Mouse (Mus musculus) midbrain, embryonic 13.5 days (tissue): ENCODE data around the gene Vwa2. TPM values are rescaled to one million over a fixed set of nuclear protein-coding genes. Genes with fewer than 3 reads are reported as not detected.

Experiments used
- ATAC-seq: fragments of 200-750 bp; cut with Nextera tagmentation; 2 replicates; pipeline ENCODE4 v1.8.0; 2017; ENCODE audit warnings: mild to moderate bottlenecking, moderate TSS enrichment, moderate library complexity
- H3K27ac ChIP-seq: fragments of 300-500 bp; sonication (generic); 2 replicates; pipeline ENCODE4 v1.5.1; 2015; ENCODE audit warnings: inconsistent platforms, mild to moderate bottlenecking, moderate library complexity
- H3K27me3 ChIP-seq: fragments of 300-500 bp; sonication (generic); 2 replicates; pipeline ENCODE4 v1.6.1; 2015; ENCODE audit warnings: mild to moderate bottlenecking, inconsistent platforms
- H3K36me3 ChIP-seq: fragments of 300-500 bp; sonication (generic); 2 replicates; pipeline ENCODE4 v1.6.1; 2015; ENCODE audit warnings: mild to moderate bottlenecking, inconsistent platforms
- H3K4me1 ChIP-seq: fragments of 300-500 bp; sonication (generic); replicated peaks from 2 replicates; pipeline ENCODE4 v1.6.1; 2015; ENCODE audit warnings: inconsistent platforms
- H3K4me2 ChIP-seq: fragments of 300-500 bp; sonication (generic); replicated peaks from 2 replicates; pipeline ENCODE4 v1.6.1; 2015; ENCODE audit warnings: moderate library complexity, mild to moderate bottlenecking, inconsistent platforms
- H3K4me3 ChIP-seq: fragments of 300-500 bp; sonication (generic); replicated peaks from 2 replicates; pipeline ENCODE4 v1.5.1; 2015; ENCODE audit warnings: mild to moderate bottlenecking, inconsistent platforms
- H3K9ac ChIP-seq: fragments of 300-500 bp; sonication (generic); replicated peaks from 2 replicates; pipeline ENCODE4 v1.6.1; 2015; ENCODE audit warnings: mild to moderate bottlenecking, inconsistent platforms
- H3K9me3 ChIP-seq: fragments of 300-500 bp; sonication (generic); 2 replicates; pipeline ENCODE4 v1.6.1; 2016; ENCODE audit warnings: mild to moderate bottlenecking, inconsistent platforms
- WGBS: fragments of 180-500 bp; shearing (Covaris S2); methylation state at CpG from one replicate; pipeline ENCODE4 v1.1.7; 2015; 5-methylcytosine and 5-hydroxymethylcytosine counted together
- polyA plus RNA-seq: library from polyadenylated mRNA; unstranded; fragments of >200 nt; fragmentation: Nextera tagmentation; extraction: Ambion mirVana; gene quantifications from 2 replicates; pipeline ENCODE4 v1.2.1, GENCODE M21; 2015

Gene Vwa2
- polyA plus RNA-seq, 1 experiment from 2014 or later = 0.36 TPM

DNA sequence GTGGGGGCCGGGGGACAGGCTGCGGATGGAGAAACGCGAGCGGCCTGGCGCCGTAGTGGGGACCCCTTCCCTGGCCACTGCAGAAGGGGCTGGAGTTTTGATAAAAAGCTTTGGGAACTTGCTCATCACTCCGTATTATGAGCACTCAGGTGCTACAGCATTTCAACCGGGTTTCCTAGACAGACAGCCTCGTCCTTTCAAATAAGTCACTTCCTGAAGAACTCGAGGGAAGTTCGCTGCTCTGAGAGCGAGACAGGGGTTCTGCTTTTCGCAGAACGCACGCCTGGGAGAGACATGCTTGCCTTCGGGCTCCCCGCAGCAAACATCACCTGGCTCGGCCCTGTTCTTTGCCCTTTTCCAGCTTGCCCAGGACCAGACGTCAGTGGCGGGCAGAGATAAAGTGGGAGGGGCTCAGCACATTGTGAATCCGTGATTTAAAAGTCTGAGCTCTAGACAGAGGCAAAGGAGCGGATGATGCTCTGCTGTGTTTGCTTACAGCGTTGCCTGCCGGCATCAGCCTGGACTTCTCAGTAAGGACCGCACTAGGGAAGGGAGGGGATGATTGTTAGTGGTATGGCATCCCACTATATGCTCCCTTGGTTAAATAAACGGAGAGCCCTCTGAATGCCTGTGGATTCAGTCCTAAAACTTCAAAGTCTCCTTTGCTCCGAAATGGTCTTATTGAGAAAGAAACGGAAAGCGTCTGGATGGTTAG lies 709 bp downstream of the Vwa2 start:
- H3K36me3 ChIP-seq = no peaks in the 10 kb centered on the region
- 0 out of 2 replicates have a peak, but pooled peaks have one; percentile 48 for ATAC-seq
- peak overlapping the region; percentile 52 for H3K4me3 ChIP-seq
- H3K4me1 ChIP-seq = peaks cover 14% of the 10 kb centered on the region
- peak overlapping the region; percentile 61 for H3K9ac ChIP-seq
- WGBS = 9% methylated on average over 30 of the region's 30 CpGs
- H3K9me3 ChIP-seq = no peaks in the 10 kb centered on the region
- peak overlapping the region; percentile 96 for H3K4me2 ChIP-seq
- H3K27ac ChIP-seq = no peak overlapping the region
- peaks cover 62% of the 10 kb centered on the region for H3K27me3 ChIP-seq

DNA sequence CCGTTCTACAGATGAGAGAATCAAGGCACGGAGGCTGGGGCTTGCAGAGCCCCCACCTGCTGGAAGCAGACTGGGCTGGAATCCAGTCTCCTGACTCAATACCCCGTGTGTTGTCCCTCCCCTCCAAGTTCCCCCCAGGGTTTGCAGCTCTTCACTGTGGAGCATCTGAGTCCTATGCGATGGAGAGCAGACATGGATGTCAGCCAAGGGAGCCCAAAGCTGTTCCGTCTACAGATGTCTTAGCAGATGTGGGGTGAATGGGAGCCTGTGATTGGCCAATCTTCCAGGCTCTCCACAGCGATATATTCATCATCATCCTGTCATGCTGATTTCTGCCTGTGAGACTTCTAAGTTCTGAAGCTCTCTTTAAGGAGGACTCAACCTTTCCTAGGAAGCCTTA lies 3.3 kb downstream of the Vwa2 start:
- peaks cover 14% of the 10 kb centered on the region for H3K4me1 ChIP-seq
- H3K27me3 ChIP-seq = peaks cover 50% of the 10 kb centered on the region
- WGBS = 76% methylated on average over 6 of the region's 6 CpGs
- no peaks in the 10 kb centered on the region for H3K36me3 ChIP-seq
- H3K9me3 ChIP-seq = no peaks in the 10 kb centered on the region
- H3K4me2 ChIP-seq = no peak overlapping the region
- ATAC-seq = no peak
- H3K27ac ChIP-seq = no peak overlapping the region
- no peak overlapping the region for H3K9ac ChIP-seq
- H3K4me3 ChIP-seq = no peak overlapping the region

DNA sequence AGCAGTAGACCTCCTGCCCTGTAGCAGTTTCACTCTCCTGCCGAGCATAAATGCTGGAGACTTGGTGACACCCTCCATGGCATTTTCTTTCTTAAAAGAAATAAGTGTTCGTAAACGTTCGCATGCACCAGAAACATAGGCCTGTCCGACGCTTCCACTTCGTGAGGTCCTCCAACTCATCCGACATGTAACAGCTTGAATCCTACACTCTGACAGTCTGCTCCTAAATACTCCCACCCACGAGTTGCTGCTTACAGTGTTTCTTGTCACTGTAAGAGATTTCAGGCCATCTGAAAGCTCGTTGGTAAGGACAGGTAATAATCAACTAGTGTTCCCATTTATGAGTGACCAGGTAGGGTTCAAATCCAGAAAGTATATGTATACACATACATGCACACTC lies 13.8 kb downstream of the Vwa2 start:
- peaks cover 6% of the 10 kb centered on the region for H3K4me1 ChIP-seq
- 83% methylated on average over 10 of the region's 10 CpGs for WGBS
- H3K4me2 ChIP-seq = no peak overlapping the region
- H3K4me3 ChIP-seq = no peak overlapping the region
- H3K36me3 ChIP-seq = no peaks in the 10 kb centered on the region
- ATAC-seq = no peak
- no peaks in the 10 kb centered on the region for H3K27me3 ChIP-seq
- H3K27ac ChIP-seq = no peak overlapping the region
- H3K9ac ChIP-seq = no peak overlapping the region
- no peaks in the 10 kb centered on the region for H3K9me3 ChIP-seq

DNA sequence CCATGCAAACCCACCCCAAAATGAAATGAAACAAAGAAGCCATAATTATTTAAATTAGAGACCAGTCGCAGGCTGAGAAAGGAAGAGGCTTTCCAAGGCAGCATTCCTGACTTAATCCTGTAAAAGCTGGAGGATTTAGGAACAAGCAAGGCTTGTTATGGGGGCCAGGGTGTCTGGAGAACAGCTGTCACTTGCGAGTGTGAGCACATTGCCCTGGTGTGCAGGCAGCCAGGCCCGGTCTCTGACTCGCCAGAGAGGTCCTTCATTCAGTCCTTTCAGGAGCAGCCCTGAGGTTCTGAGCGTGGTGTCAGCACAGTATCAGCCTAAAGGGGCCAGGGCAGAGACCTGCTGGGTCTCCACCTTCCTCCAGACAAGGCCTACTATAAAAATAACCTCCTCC lies 14.6 kb downstream of the Vwa2 start:
- H3K27me3 ChIP-seq = no peaks in the 10 kb centered on the region
- peaks cover 6% of the 10 kb centered on the region for H3K4me1 ChIP-seq
- H3K4me3 ChIP-seq = no peak overlapping the region
- H3K9ac ChIP-seq = no peak overlapping the region
- no peaks in the 10 kb centered on the region for H3K36me3 ChIP-seq
- 27% methylated on average over 5 of the region's 5 CpGs for WGBS
- no peak for ATAC-seq
- H3K9me3 ChIP-seq = no peaks in the 10 kb centered on the region
- no peak overlapping the region for H3K4me2 ChIP-seq
- no peak overlapping the region for H3K27ac ChIP-seq

DNA sequence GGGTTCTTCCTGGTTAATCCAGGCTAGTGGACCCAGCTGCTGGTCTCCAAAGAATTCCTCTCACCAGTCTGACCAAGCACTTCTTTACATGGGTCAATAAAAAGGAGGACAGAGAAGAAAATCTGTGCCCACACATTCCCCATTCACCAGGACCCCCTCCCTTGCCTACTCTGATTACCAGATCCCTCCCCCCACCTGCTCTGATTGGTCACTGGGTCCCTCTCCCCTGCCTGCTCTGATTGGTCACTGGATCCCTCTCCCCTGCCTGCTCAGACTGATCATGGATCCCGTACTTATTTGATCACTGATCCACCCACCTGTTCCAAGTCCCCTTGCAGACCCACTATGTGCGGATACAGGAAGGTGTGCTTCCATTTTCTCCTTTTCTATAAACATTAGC lies 17.4 kb downstream of the Vwa2 start:
- Histone ChIP-seq H3K27me3 (no peaks in the 10 kb centered on the region), H3K36me3 (no peaks in the 10 kb centered on the region), H3K4me3 (no peak overlapping the region), H3K4me2 (no peak overlapping the region), H3K27ac (no peak overlapping the region), H3K9me3 (no peaks in the 10 kb centered on the region), H3K4me1 (peaks cover 6% of the 10 kb centered on the region), H3K9ac (no peak overlapping the region)
- 0 out of 2 replicates have a peak, but pooled peaks have one; percentile 24 for ATAC-seq
- WGBS = 47% methylated on average over 2 of the region's 2 CpGs

DNA sequence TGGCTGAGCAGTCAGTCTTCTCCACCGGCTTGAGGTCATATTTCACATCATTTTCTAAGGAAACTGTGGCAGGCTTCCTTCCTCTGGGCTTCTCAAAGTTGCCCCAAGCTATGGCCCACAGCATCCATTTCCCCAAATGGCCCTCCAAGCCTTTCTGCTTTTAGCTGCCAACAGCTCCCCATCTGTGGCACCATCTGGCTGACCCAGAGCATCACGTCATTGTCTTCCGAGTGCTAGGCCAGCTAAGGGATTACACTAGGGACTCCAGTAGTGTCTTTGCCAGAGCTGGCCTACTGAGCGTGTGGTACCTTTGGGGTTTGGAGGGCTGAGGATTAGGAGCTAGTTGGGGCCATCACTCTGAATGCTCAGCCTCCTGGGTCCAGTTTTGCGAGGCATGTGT lies 18.5 kb downstream of the Vwa2 start:
- no peaks in the 10 kb centered on the region for H3K27me3 ChIP-seq
- no peaks in the 10 kb centered on the region for H3K9me3 ChIP-seq
- no peak overlapping the region for H3K4me2 ChIP-seq
- no peak overlapping the region for H3K4me3 ChIP-seq
- no peak for ATAC-seq
- H3K4me1 ChIP-seq = peaks cover 6% of the 10 kb centered on the region
- H3K27ac ChIP-seq = no peak overlapping the region
- 78% methylated on average over 5 of the region's 5 CpGs for WGBS
- no peak overlapping the region for H3K9ac ChIP-seq
- no peaks in the 10 kb centered on the region for H3K36me3 ChIP-seq

DNA sequence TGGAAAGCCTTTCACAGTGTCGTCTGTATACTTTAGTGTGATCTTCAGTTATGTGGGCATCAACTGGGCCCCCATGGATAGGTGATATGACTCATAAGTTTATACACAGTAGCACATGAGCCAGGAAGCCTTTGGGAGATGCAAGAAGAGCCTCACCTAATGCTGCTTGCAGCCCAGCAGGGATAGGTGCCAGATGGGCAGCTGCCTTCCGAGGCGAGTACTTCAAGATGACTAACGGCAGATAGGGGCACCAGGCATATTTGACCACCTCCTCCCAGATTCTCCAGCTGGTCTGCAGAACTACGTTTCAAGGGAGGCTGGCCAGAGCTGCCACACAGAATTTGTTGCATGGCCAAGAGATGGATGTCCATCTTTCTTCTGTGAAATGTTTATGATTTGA lies 19.3 kb downstream of the Vwa2 start:
- Histone ChIP-seq H3K27ac (no peak overlapping the region), H3K4me1 (peaks cover 9% of the 10 kb centered on the region), H3K4me3 (no peak overlapping the region), H3K36me3 (no peaks in the 10 kb centered on the region), H3K9ac (no peak overlapping the region), H3K9me3 (no peaks in the 10 kb centered on the region), H3K4me2 (no peak overlapping the region), H3K27me3 (no peaks in the 10 kb centered on the region)
- ATAC-seq = no peak
- WGBS = 85% methylated on average over 5 of the region's 5 CpGs

DNA sequence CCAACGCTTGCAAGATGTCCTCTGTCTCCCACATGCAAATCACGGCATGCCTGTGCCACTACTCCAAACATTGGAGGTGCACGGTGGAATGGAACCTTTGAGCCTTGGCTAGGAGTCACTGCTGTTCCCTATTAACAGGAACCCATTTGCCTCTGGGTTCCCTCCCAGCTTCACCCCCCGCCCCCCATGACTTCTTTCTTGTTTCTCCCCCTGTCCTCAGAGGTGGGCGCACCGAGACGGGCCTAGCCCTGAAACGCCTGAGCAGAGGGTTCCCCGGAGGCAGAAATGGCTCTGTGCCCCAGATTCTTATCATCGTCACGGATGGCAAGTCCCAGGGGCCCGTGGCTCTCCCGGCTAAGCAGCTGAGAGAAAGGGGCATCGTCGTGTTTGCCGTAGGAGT lies 23.6 kb downstream of the Vwa2 start:
- H3K9me3 ChIP-seq = no peaks in the 10 kb centered on the region
- no peak overlapping the region for H3K9ac ChIP-seq
- ATAC-seq = no peak
- no peak overlapping the region for H3K4me3 ChIP-seq
- 0 out of 2 replicates have a peak, but pooled peaks cover 3% of the 10 kb centered on the region for H3K4me1 ChIP-seq
- no peak overlapping the region for H3K27ac ChIP-seq
- H3K36me3 ChIP-seq = no peaks in the 10 kb centered on the region
- 81% methylated on average over 16 of the region's 16 CpGs for WGBS
- no peak overlapping the region for H3K4me2 ChIP-seq
- no peaks in the 10 kb centered on the region for H3K27me3 ChIP-seq

DNA sequence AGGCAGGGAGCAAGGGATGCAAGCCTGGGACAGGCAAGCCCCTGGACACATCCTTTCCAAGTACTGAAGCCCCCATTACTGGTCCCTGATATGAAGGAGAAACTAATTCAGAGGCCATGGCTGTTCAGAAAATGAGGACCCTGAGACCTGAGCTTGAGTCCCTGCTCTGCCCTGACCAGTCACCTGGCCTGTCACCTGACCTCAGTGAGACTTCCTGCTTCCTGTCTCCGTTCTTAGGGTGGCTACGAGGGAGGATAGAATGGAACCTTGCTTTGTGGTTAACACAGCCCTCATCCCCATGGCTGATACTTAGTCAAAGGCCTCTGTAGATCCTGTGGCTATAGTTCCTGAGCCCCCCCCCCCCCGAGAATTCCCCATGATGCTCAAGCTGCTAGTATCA lies 30.0 kb downstream of the Vwa2 start:
- no peak overlapping the region for H3K9ac ChIP-seq
- no peaks in the 10 kb centered on the region for H3K27me3 ChIP-seq
- no peaks in the 10 kb centered on the region for H3K9me3 ChIP-seq
- WGBS = 81% methylated on average over 3 of the region's 3 CpGs
- H3K36me3 ChIP-seq = no peaks in the 10 kb centered on the region
- ATAC-seq = no peak
- H3K4me2 ChIP-seq = no peak overlapping the region
- no peak overlapping the region for H3K4me3 ChIP-seq
- no peak overlapping the region for H3K27ac ChIP-seq
- no peaks in the 10 kb centered on the region for H3K4me1 ChIP-seq

DNA sequence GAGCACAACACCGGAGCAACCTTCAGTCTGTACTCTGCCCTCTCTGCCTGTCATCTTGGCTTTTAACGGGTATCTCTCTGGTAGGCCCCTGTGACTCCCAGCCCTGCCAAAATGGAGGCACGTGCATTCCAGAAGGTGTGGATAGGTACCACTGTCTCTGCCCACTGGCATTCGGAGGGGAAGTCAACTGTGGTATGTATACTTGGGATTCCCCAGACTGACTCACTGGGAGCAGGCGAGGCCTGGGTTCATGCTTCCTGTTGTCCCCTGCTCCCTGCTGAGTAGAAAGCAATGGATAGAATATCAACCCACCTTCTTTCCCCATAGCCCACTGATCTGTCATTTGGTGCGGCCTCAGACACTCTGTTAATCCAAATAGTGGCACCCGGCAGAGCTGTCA lies 31.3 kb downstream of the Vwa2 start:
- WGBS = 89% methylated on average over 7 of the region's 7 CpGs
- H3K4me3 ChIP-seq = no peak overlapping the region
- no peak for ATAC-seq

DNA sequence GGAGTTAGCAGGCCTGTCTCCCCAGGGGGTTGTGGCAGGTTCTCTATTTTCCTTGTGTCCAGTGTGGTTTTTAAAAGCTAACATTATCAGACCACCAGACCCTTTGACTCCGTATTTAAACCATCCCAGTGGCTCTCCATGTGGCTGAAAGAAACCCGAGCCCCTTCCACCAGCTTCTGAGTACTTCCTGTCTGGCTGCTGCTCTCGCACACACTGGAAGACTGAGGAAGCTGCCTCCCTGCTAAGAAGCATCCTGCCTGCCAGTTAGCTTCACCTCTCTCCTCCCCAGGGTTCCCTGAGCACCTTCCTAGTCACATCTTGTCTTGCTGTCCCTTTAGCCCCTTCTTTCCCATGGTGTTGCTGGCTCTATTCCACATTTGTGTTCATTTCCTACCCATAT lies 33.8 kb downstream of the Vwa2 start:
- Histone ChIP-seq H3K4me1 (peaks cover 10% of the 10 kb centered on the region), H3K27ac (no peak overlapping the region)
- ATAC-seq = no peak

More for the DNA sequence above, 31.3 kb downstream of the Vwa2 start:
- H3K4me2 ChIP-seq = no peak overlapping the region
- H3K4me1 ChIP-seq = peaks cover under 1% of the 10 kb centered on the region
- H3K9ac ChIP-seq = no peak overlapping the region
- H3K27me3 ChIP-seq = no peaks in the 10 kb centered on the region
- no peak overlapping the region for H3K27ac ChIP-seq
- no peaks in the 10 kb centered on the region for H3K9me3 ChIP-seq
- no peaks in the 10 kb centered on the region for H3K36me3 ChIP-seq

DNA sequence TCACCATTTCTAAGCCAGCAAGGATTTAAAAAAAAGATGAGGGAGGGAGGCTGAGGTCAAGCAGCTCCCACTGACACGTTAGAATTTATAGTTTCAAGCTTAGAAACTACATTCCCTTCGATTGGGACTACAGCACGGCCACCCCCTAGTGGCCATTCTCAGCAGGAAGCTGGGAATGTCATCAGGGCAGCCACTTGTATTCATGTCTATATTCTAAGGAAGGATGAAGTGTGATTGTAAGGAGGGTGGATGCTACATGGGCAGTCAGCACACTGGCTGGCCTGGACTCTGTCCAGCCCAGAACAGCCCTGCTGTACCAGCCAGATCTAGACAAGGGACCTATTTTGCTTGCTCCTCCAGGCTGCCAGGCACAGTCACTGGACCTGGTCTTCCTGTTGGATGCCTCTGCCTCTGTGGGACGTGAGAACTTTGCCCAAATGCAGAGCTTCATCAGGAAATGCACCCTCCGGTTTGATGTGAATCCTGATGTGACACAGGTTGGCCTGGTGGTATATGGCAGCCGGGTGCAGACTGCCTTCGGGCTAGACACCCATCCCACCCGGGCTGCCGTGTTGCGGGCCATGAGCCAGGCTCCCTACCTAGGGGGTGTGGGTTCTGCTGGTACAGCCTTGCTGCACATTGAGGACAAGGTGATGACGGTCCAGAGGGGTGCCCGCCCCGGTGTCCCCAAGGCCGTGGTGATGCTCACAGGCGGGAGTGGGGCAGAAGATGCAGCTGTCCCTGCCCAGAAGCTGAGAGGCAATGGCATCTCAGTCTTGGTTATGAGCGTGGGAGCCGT lies 34.6 kb downstream of the Vwa2 start:
- Histone ChIP-seq H3K36me3 (no peaks in the 10 kb centered on the region), H3K4me3 (no peak overlapping the region), H3K9me3 (no peaks in the 10 kb centered on the region), H3K9ac (no peak overlapping the region), H3K4me1 (peaks cover 10% of the 10 kb centered on the region), H3K4me2 (no peak overlapping the region), H3K27ac (no peak overlapping the region), H3K27me3 (no peaks in the 10 kb centered on the region)
- ATAC-seq = peak; percentile 31; the same call in 1 of the 2 replicates
- WGBS = 76% methylated on average over 17 of the region's 17 CpGs

More for the DNA sequence above, 33.8 kb downstream of the Vwa2 start:
- no peak overlapping the region for H3K4me3 ChIP-seq
- H3K9me3 ChIP-seq = no peaks in the 10 kb centered on the region
- H3K27me3 ChIP-seq = no peaks in the 10 kb centered on the region
- no peak overlapping the region for H3K9ac ChIP-seq
- no peaks in the 10 kb centered on the region for H3K36me3 ChIP-seq
- 70% methylated on average over 3 of the region's 3 CpGs for WGBS
- no peak overlapping the region for H3K4me2 ChIP-seq
